Mouse (Mus musculus): ENCODE measurements at regions not wholly inside any gene's neighbourhood (a gene's known extent, or its start where the extent isn't known, plus 50 kb on each side); places are given as distances from the start of the nearest gene placed in this dataset.

DNA sequence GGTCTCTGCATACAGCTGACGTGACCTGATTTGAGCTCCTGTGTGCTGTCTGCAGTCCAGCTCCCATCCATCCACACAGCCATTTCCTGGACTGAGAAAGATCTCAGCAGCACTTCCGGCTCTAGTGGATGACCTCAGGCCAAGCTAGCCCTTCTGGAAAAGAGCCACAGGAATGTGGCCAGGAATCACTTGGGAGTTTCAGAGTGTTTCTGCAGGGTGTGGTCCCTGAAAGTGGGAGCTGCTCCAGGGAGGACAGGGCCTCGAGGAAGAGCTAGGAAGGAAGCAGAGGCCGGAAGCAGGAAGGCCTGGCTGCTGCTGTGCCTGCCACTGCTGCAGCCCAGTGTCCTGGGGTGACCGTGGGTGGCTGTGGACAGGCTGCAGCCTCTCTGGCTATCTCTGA is 142.5 kb downstream of the Chst1 start:
- WGBS, result 37% methylated on average over 5 of the region's 5 CpGs
- Histone ChIP-seq H3K4me3 (ENCODE audit: low read depth, low read length) (no peak overlapping the region), H3K9me3 (ENCODE audit: control insufficient read depth) (no peaks in the 10 kb centered on the region), H3K36me3 (ENCODE audit: control insufficient read depth, insufficient read depth) (no peaks in the 10 kb centered on the region), H3K27me3 (replicated peaks; ENCODE audit: control insufficient read depth, insufficient read depth, low read length) (no peaks in the 10 kb centered on the region), H3K4me2 (replicated peaks; ENCODE audit: low read depth) (no peak overlapping the region), H3K27ac (ENCODE audit: low read depth, low read length) (no peak overlapping the region), H3K4me1 (replicated peaks; ENCODE audit: control insufficient read depth, insufficient read depth, low read length) (no peaks in the 10 kb centered on the region), H3K9ac (ENCODE audit: low read depth, low read length) (no peak overlapping the region)
- ATAC-seq, result no peak
- TF ChIP-seq CTCF (IDR thresholded peaks at IDR 0.05; ENCODE audit: low read depth), result no peak

DNA sequence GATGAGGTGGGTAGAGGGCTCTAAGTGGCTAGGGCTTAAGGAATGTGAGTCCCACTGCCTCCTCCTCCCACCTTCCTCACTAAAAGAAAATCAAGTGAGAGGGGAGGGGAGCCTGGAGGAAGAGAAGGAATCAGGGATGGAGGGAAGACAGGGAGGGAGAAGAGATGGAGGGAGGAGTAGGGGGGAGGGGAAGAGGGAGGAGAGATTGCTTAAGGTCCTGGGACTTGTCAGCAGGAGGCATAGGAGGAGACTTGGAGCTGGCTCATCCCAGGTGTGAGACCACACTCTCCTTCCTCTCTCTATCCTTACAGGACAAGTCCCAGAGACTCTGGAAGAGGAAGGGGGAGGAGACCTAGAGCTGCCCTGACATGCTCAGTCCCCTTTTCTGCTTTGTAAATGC is 143.2 kb downstream of the Chst1 start:
- Histone ChIP-seq H3K4me1 (replicated peaks; ENCODE audit: control insufficient read depth, insufficient read depth, low read length) (no peaks in the 10 kb centered on the region), H3K27me3 (replicated peaks; ENCODE audit: control insufficient read depth, insufficient read depth, low read length) (no peaks in the 10 kb centered on the region), H3K27ac (ENCODE audit: low read depth, low read length) (no peak overlapping the region), H3K4me3 (ENCODE audit: low read depth, low read length) (no peak overlapping the region), H3K9ac (ENCODE audit: low read depth, low read length) (no peak overlapping the region), H3K4me2 (replicated peaks; ENCODE audit: low read depth) (no peak overlapping the region; the same call in 1 of the 2 replicates), H3K9me3 (ENCODE audit: control insufficient read depth) (no peaks in the 10 kb centered on the region), H3K36me3 (ENCODE audit: control insufficient read depth, insufficient read depth) (no peaks in the 10 kb centered on the region)
- TF ChIP-seq CTCF (IDR thresholded peaks at IDR 0.05; ENCODE audit: low read depth), result no peak
- ATAC-seq, result no peak

DNA sequence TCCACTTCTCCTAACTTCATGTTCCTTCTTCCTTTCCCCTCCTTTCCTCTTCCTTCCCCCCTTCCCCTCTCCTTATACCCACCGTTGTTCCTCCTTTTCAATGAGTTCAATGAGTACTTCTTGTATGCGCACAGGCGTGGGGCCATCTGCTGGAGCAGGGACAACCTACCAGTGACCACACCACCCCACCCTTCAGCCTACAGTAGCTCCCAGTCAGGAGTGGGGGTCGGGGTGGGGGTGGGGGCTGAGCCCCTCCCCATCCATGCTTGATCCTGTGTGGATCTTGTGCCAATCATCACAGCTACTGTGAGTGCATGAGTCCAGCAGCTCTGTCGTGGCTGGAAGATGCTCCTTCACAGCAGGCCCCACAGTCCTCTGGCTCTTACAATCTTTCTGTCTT is 143.6 kb downstream of the Chst1 start:
- Histone ChIP-seq H3K9me3 (ENCODE audit: control insufficient read depth) (no peaks in the 10 kb centered on the region), H3K4me3 (ENCODE audit: low read depth, low read length) (no peak overlapping the region), H3K36me3 (ENCODE audit: control insufficient read depth, insufficient read depth) (no peaks in the 10 kb centered on the region), H3K27me3 (replicated peaks; ENCODE audit: control insufficient read depth, insufficient read depth, low read length) (no peaks in the 10 kb centered on the region), H3K4me2 (replicated peaks; ENCODE audit: low read depth) (no peak overlapping the region), H3K27ac (ENCODE audit: low read depth, low read length) (no peak overlapping the region), H3K4me1 (replicated peaks; ENCODE audit: control insufficient read depth, insufficient read depth, low read length) (no peaks in the 10 kb centered on the region), H3K9ac (ENCODE audit: low read depth, low read length) (no peak overlapping the region)
- WGBS, result 33% methylated on average over 5 of the region's 5 CpGs
- TF ChIP-seq CTCF (IDR thresholded peaks at IDR 0.05; ENCODE audit: low read depth), result no peak
- no peak for ATAC-seq

DNA sequence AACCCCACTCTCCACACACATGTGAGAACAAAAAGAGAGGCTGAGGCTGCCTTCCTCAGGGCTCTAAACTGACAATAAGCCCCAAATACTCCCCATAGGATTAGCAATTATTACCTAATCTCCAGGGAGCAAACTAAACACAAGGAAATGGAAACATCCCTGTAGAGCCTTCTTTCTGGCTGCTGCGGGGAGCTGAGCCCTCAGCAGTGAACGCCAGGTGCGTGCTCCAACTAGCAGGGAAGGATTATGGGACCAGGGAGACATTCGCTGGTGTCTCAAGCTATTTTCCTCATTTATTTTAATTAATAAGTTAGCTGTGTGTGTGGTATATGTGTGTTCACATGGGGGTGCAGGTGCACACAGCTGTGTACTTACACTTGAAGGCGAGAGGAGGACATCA is 144.4 kb downstream of the Chst1 start:
- no peaks in the 10 kb centered on the region for H3K9me3 ChIP-seq (ENCODE audit: control insufficient read depth)
- H3K36me3 ChIP-seq (ENCODE audit: control insufficient read depth, insufficient read depth), result no peaks in the 10 kb centered on the region
- H3K4me1 ChIP-seq (replicated peaks; ENCODE audit: control insufficient read depth, insufficient read depth, low read length), result no peaks in the 10 kb centered on the region
- 58% methylated on average over 5 of the region's 5 CpGs for WGBS
- H3K4me3 ChIP-seq (ENCODE audit: low read depth, low read length), result no peak overlapping the region
- H3K27ac ChIP-seq (ENCODE audit: low read depth, low read length), result no peak overlapping the region
- no peak for ATAC-seq
- no peak overlapping the region for H3K9ac ChIP-seq (ENCODE audit: low read depth, low read length)
- no peak for TF ChIP-seq CTCF (IDR thresholded peaks at IDR 0.05; ENCODE audit: low read depth)
- no peak overlapping the region for H3K4me2 ChIP-seq (replicated peaks; ENCODE audit: low read depth)
- H3K27me3 ChIP-seq (replicated peaks; ENCODE audit: control insufficient read depth, insufficient read depth, low read length), result no peaks in the 10 kb centered on the region

DNA sequence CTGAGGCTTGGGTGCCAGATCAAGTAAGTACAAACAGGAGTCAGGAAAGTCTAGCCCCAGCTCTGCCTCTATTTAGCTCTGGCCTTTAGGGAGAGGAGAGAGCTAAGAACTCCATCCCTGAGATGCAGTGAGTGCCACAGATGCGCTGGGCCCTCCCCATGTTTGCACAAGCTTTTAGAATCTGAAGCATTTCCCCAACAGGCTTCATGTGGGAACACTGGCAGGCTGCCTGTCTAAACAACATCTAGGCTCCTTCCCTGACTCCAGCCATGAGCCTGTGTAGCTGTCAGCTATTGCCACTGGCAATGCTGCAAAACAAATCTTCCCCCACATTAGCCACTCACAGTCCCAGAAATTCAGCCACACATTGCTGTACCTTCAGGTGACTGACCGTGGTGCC is 147.9 kb downstream of the Chst1 start:
- H3K36me3 ChIP-seq (ENCODE audit: control insufficient read depth, insufficient read depth), result no peaks in the 10 kb centered on the region
- no peak overlapping the region for H3K27ac ChIP-seq (ENCODE audit: low read depth, low read length)
- H3K4me2 ChIP-seq (replicated peaks; ENCODE audit: low read depth), result no peak overlapping the region
- no peaks in the 10 kb centered on the region for H3K9me3 ChIP-seq (ENCODE audit: control insufficient read depth)
- H3K9ac ChIP-seq (ENCODE audit: low read depth, low read length), result no peak overlapping the region
- no peaks in the 10 kb centered on the region for H3K4me1 ChIP-seq (replicated peaks; ENCODE audit: control insufficient read depth, insufficient read depth, low read length)
- 65% methylated on average over 2 of the region's 2 CpGs for WGBS
- TF ChIP-seq CTCF (IDR thresholded peaks at IDR 0.05; ENCODE audit: low read depth), result no peak
- H3K4me3 ChIP-seq (ENCODE audit: low read depth, low read length), result no peak overlapping the region
- no peaks in the 10 kb centered on the region for H3K27me3 ChIP-seq (replicated peaks; ENCODE audit: control insufficient read depth, insufficient read depth, low read length)
- ATAC-seq, result no peak

DNA sequence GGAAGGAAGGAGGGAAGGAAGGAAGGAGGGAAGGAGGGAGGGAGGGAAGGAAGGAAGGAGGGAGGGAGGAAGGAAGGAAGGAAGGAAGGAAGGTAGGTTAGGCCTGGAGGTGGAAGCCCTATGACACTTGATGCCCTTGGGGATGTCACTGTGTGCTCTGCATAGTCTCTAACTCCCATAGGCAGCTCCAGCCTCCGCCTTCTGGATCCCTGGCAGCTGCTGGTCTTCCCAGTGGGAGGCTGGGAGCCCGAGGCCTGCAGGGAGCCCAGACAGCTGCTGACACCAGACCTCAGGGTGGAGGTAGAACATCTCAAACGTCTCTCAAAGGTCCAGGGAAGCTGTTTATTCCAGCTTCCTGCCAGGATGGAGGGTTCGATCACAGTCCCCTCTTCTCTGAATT is 150.6 kb downstream of the Chst1 start:
- Histone ChIP-seq H3K4me3 (ENCODE audit: low read depth, low read length) (no peak overlapping the region), H3K9me3 (ENCODE audit: control insufficient read depth) (no peaks in the 10 kb centered on the region), H3K4me1 (replicated peaks; ENCODE audit: control insufficient read depth, insufficient read depth, low read length) (no peaks in the 10 kb centered on the region), H3K36me3 (ENCODE audit: control insufficient read depth, insufficient read depth) (no peaks in the 10 kb centered on the region), H3K9ac (ENCODE audit: low read depth, low read length) (no peak overlapping the region), H3K4me2 (replicated peaks; ENCODE audit: low read depth) (no peak overlapping the region), H3K27me3 (replicated peaks; ENCODE audit: control insufficient read depth, insufficient read depth, low read length) (no peaks in the 10 kb centered on the region), H3K27ac (ENCODE audit: low read depth, low read length) (no peak overlapping the region)
- no peak for TF ChIP-seq CTCF (IDR thresholded peaks at IDR 0.05; ENCODE audit: low read depth)
- 44% methylated on average over 4 of the region's 4 CpGs for WGBS
- ATAC-seq, result no peak

DNA sequence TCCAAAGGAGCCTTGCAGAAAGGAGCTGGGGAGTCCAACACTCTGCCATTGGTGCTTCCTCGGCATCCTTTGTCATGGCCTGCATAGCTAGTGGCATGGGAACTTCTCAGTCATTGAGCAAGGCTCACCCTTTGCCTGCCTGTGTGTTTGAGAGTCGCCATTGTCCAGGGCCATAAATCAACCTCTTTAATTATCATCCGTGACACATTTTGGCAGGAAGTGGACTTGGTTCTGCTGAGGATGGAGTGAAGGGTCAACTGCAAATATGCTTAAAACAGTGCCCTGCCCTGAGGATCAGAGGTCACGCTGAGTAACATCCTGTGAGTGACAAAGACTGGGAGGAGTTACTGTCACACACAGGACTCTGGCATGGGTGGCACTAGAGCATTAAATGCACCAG is 151.2 kb downstream of the Chst1 start:
- 24% methylated on average over 4 of the region's 4 CpGs for WGBS
- no peaks in the 10 kb centered on the region for H3K36me3 ChIP-seq (ENCODE audit: control insufficient read depth, insufficient read depth)
- H3K27ac ChIP-seq (ENCODE audit: low read depth, low read length), result no peak overlapping the region
- H3K9ac ChIP-seq (ENCODE audit: low read depth, low read length), result no peak overlapping the region
- H3K4me3 ChIP-seq (ENCODE audit: low read depth, low read length), result no peak overlapping the region
- H3K4me2 ChIP-seq (replicated peaks; ENCODE audit: low read depth), result no peak overlapping the region
- no peaks in the 10 kb centered on the region for H3K9me3 ChIP-seq (ENCODE audit: control insufficient read depth)
- TF ChIP-seq CTCF (IDR thresholded peaks at IDR 0.05; ENCODE audit: low read depth), result no peak
- H3K4me1 ChIP-seq (replicated peaks; ENCODE audit: control insufficient read depth, insufficient read depth, low read length), result no peaks in the 10 kb centered on the region
- ATAC-seq, result no peak; the same call in 1 of the 2 replicates
- no peaks in the 10 kb centered on the region for H3K27me3 ChIP-seq (replicated peaks; ENCODE audit: control insufficient read depth, insufficient read depth, low read length)

Data from intestine, postnatal 0 days (tissue).